Mouse (Mus musculus): ENCODE data around the gene Evi5.

Evi5 gene

GRCm38 (mm10) chr5:107711689-107712088 is 163.2 kb downstream of the Evi5 start:
- CTCF ChIA-PET, result no interaction called here
- POLR2A ChIA-PET, result interaction anchor here in 1 of 4 experiments (1.5 kb wide), 1 partner anchor 10 kb away, joined by 4 read pairs; no protein-coding TSS in a partner anchor

GRCm38 (mm10) chr5:107708124-107708797 is 166.6 kb downstream of the Evi5 start:
- POLR2A ChIA-PET, result interaction anchor here in 1 of 4 experiments (0.6 to 1.1 kb wide), 2 partner anchors 17 to 44 kb away, joined by 3 to 4 read pairs; partner anchors contain the start of gene Gfi1
- CTCF ChIA-PET, result interaction anchor here in 1 of 4 experiments (0.6 kb wide), 1 partner anchor 1001 kb away, joined by 7 read pairs; no protein-coding TSS in a partner anchor

- CTCF ChIA-PET, result no interaction called here
- POLR2A ChIA-PET, result interaction anchor here in 1 of 4 experiments (1.0 kb wide), 1 partner anchor 9 kb away, joined by 3 read pairs; no protein-coding TSS in a partner anchor
Observed at GRCm38 (mm10) chr5:107706262-107706661, 168.6 kb downstream of the Evi5 start.

GRCm38 (mm10) chr5:107705756-107706155 is 169.2 kb downstream of the Evi5 start:
- POLR2A ChIA-PET, result interaction anchor here in 1 of 4 experiments (1.0 kb wide), 1 partner anchor 8 kb away, joined by 3 read pairs; no protein-coding TSS in a partner anchor

GRCm38 (mm10) chr5:107703207-107703763 is 171.6 kb downstream of the Evi5 start:
- ChIA-PET POLR2A (interaction anchor here in 1 of 4 experiments (1.4 kb wide), 1 partner anchor 11 kb away, joined by 4 read pairs; no protein-coding TSS in a partner anchor), CTCF (no interaction called here)

More at GRCm38 (mm10) chr5:107705756-107706155, 169.2 kb downstream of the Evi5 start:
- CTCF ChIA-PET, result no interaction called here

- ChIA-PET CTCF (no interaction called here), POLR2A (interaction anchor here in 1 of 4 experiments (0.9 to 1.5 kb wide), 3 partner anchors 10 to 19 kb away, joined by 3 to 4 read pairs (median 3); no protein-coding TSS in a partner anchor)
Observed at GRCm38 (mm10) chr5:107701658-107702057, 173.2 kb downstream of the Evi5 start.

GRCm38 (mm10) chr5:107700873-107701272 is 174.0 kb downstream of the Evi5 start:
- CTCF ChIA-PET, result no interaction called here
- POLR2A ChIA-PET, result interaction anchor here in 1 of 4 experiments (0.5 to 1.5 kb wide), 4 partner anchors 11 to 185 kb away, joined by 3 to 4 read pairs (median 3); no protein-coding TSS in a partner anchor

GRCm38 (mm10) chr5:107698888-107699287 is 176.0 kb downstream of the Evi5 start:
- CTCF ChIA-PET, result interaction anchor here in 1 of 4 experiments (0.5 kb wide), 1 partner anchor 94 kb away, joined by 4 read pairs; no protein-coding TSS in a partner anchor

GRCm38 (mm10) chr5:107695019-107695418 is 179.9 kb downstream of the Evi5 start:
- CTCF ChIA-PET, result no interaction called here
- POLR2A ChIA-PET, result no interaction called here

More at GRCm38 (mm10) chr5:107698888-107699287, 176.0 kb downstream of the Evi5 start:
- POLR2A ChIA-PET, result interaction anchor here in 1 of 4 experiments (3.1 kb wide), 1 partner anchor 11 kb away, joined by 8 read pairs; no protein-coding TSS in a partner anchor
